Mouse (Mus musculus): ENCODE measurements around the gene Kif18b. TPM values are rescaled to one million over a fixed set of nuclear protein-coding genes. Genes with fewer than 3 reads are reported as not detected.

Gene Kif18b
- total RNA-seq (2021) = not detected
- long read RNA-seq, partial matches to known transcripts = 0 of 1 reads
- long read RNA-seq, other reads (novel, unspliced or antisense) = 0 of 1 reads

GRCm38 (mm10) chr11:102924557-102925350 lies at the start of gene Kif18b:
Gene Kif18b, minus strand, starts transcription at chr11:102925124.
- DNase-seq (ENCODE audit: low spot score in 2 of 2) = peak; percentile 85 to 95

DNA sequence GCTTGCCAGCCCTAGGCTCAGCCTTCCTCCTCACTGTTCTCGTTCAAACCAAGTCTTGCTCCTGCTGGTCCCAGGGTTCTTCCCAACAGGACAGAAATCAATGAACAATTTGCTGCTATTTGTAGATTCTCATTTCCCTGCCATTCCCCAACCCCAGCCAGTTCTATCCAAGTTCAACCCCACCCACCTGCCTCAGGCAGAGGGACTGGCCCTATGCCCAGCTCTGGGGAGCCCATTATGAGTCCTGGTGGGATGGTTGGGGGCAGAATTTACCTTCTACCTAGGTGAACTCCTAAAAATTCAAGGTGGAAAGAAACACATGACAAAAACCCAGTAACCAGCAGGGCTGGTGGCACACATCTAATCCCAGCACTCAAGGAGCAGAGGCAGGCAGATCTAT lies 47.4 kb upstream of the Kif18b start:
- DNase-seq (ENCODE audit: low spot score in 2 of 2) = no peak

DNA sequence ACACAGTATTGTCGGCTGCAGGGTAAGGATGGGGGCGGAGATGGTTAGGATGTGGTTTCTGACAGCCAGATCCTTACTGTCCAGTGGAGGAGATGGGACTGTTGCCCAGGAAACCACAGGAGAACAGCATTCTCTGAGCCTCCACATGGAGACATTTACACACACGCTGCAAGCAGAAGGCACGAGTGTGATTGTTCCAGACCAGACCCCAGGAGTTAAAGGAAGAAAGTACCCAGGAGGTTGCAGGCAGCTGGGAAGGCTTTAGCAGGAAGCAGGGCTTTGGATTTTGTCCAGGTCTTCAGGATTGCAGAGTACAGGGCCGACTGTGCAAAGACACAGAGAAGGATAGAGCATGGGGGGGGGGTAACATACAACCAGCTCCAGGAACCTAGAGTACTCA lies 46.7 kb upstream of the Kif18b start:
- no peak for DNase-seq (ENCODE audit: low spot score in 2 of 2)

DNA sequence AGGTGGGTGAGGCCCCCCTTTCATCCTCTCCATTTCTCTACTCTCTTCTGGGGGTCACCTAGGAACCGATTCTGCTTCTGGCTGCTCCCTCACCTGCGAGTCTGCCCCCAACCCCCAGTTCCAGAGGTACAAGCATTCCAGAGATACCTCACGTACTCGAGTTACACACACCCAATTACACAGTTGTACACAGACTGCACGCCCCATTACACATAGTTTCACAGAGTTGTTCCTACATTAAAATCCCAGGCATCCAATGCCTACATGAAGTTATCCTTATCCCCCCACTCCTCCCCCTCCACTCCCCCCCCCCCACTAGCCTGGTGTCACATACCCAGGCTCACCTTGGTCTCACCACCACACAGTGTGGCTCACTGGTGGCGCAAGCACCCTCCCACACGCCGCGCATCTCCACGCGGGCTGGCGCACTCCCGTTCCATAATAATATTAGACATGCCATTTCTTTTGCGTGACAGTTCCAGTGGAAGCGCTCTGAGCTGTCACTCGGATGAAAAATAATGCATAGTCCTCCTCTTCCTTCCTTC lies 39.7 kb upstream of the Kif18b start:
- DNase-seq (ENCODE audit: low spot score in 2 of 2) = no peak

DNA sequence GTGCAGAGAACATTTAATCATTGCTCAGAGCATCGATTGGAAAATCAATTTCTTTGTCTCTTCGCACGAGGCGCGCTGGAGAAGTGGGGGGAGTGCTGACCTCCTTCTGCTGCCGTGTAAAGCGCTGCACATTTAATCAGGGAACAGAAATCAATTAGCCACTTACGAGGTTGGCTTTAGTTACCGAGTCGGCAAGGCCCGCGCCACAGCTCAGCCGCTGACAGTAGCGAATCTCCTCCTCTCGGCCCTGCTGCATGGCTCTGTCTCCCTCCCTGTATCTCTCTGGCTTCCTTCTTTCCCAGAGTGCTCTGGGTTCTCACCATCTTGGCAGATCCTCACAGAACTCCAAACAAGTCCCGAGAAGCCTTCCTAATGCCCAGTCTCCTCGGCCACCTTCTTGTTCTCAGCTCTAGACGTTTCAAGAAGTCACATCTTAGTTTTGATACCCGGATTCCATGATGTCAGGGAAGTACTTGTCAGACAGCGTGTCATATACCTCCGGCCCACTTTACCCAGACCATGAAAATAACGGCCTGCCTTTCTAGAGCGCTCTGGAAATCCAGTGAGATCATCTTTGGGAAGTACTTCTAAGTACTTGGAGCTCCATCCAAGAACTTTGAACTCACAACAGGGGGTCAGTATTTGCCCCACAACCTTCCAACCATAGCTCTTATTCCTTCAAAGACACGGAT lies 39.1 kb upstream of the Kif18b start:
- no peak for DNase-seq (ENCODE audit: low spot score in 2 of 2)

DNA sequence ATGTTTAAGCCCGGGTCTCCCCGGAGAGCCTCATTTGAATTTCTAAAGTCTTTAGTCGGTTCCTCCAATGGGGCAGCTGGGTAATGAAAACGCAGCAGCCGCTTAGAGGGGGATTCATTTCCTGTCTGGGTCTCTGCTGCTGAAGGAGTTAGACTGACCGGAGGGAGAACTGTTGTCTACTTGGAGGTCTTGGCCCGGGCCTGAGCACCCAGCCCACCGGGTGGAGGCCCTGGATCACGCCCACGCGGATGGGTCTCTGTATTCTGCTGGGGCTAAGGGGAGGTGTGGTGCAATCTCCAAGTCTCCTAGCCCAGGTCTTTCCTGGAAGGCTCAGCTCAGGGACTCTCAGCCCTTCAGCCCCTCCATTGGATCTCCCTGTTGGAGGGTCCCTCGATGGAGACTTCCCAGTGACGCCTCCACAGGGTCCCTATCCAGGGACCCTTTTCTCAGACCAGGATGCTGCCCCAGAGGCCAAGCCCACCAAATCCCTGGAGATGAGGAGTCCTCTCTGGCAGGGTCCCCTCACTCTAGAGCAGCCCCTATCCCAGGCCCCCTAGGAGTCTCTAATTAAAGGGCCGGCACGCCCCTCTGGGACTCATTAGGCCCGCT lies 38.4 kb upstream of the Kif18b start:
- DNase-seq (ENCODE audit: low spot score in 2 of 2) = no peak

DNA sequence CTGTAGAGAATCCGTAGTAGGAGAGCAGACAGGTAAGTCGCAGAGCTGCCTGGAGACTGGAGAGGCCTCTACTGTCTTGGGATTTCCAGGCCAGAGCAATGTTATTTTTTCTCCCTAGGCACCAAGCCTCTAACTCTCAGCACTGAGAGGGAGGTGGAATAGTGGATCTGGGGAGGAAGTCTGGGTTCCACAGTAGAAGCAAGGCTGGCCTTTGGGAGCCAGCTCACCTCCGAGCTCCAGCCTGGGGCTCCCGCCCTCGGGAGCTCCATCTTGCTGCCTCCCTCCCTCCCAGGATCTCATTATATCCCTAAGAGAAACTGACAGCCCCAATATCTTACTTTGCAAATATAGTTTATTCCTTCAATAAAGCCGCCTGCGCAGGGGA lies 37.9 kb upstream of the Kif18b start:
- DNase-seq (ENCODE audit: low spot score in 2 of 2) = no peak

- DNase-seq (ENCODE audit: low spot score in 2 of 2) = no peak
Observed at GRCm38 (mm10) chr11:102961082-102961481, 36.2 kb upstream of the Kif18b start.

DNA sequence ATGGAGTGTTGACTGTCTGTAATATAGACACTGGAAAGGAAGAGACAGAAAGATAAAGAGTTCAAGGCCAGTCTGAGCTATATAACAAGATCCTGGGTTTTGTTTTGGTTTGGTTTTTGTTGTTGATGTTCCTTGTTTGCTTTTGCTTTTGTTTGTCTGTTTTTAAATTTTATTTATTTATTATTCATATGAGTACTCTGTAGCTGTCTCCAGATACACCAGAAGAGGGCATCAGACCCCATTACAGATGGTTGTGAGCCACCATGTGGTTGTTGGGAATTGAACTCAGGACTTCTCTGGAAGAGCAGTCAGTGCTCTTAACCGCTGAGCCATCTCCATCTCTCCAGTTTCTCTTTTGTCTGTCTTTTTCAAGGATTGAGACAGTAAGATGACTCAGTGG lies 33.9 kb upstream of the Kif18b start:
- DNase-seq (ENCODE audit: low spot score in 2 of 2) = no peak

GRCm38 (mm10) chr11:102958431-102958830 lies 33.5 kb upstream of the Kif18b start:
- no peak for DNase-seq (ENCODE audit: low spot score in 2 of 2)

- no peak for DNase-seq (ENCODE audit: low spot score in 2 of 2)
Observed at GRCm38 (mm10) chr11:102957692-102958091, 32.8 kb upstream of the Kif18b start.

DNA sequence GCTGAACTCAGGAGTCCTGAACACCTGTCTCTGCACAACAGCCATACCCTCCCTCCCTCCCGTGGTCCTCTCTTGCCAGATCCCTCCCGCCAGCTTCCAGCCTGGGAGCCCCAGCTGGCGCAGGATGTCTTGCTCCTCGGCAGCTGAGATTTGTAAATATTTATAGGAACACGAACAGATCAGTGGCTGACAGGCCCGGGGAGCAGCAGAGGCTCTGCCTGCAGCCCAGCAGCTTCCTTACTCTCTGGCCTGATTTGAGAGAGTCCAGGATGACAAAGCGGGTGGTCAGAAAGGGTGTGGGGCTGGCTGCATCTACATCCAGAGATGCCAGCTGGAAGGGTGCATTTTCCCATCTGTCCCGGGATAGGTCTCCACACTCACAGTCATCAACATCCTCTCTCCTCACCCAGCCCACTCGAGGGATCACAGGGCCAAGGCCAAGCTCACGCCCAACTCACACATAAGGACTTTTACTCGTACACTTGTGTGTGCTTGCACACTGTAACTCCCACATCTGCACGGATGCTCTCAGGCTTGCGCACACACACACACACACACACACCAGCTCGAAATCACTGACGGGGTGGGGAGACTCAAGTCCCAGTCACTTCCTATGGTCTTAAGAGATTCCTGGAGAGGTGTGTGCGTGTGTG lies 32.2 kb upstream of the Kif18b start:
- DNase-seq (ENCODE audit: low spot score in 2 of 2) = no peak

DNA sequence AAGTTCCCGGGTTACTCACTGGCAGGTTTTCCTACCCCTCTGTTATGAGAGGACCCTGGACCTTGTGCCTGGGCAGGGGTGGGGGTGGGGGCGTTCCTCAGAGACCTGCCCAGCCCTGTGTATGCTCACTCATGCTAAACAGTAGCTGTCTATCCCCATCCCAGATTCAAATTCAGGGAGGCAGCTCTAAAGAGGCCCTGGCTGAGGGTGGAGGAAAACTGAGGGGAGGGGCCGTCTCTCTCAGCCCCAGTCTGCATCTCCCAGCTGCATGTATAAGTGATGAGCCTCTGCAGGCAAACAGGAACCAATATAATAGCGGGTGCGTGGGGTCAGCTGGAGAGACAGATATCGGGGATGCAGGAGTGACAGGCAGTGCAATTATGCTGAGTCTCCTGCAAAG lies 28.0 kb upstream of the Kif18b start:
- DNase-seq (ENCODE audit: low spot score in 2 of 2) = no peak

GRCm38 (mm10) chr11:102948043-102948961 lies 23.4 kb upstream of the Kif18b start:
- DNase-seq (ENCODE audit: low spot score in 2 of 2) = peak; percentile 29 to 56

GRCm38 (mm10) chr11:102946992-102947343 lies 22.0 kb upstream of the Kif18b start:
- DNase-seq (ENCODE audit: low spot score in 2 of 2) = no peak

- DNase-seq (ENCODE audit: low spot score in 2 of 2) = peak; percentile 54 to 56
Observed at GRCm38 (mm10) chr11:102946265-102946991, 21.5 kb upstream of the Kif18b start, which contains the start of gene C1ql1. Gene C1ql1, minus strand, starts transcription at chr11:102946688.

GRCm38 (mm10) chr11:102945306-102946264 lies 20.7 kb upstream of the Kif18b start:
- no peak for DNase-seq (ENCODE audit: low spot score in 2 of 2)

GRCm38 (mm10) chr11:102941236-102941635 lies 16.3 kb upstream of the Kif18b start:
- no peak for DNase-seq (ENCODE audit: low spot score in 2 of 2)
